Mouse (Mus musculus): ENCODE measurements at regions not wholly inside any gene's neighbourhood (a gene's known extent, or its start where the extent isn't known, plus 50 kb on each side); places are given as distances from the start of the nearest gene placed in this dataset.
"Not testable (repeated sequence)": the region's sequence is repeated elsewhere in the genome, so short reads cannot be mapped to it uniquely, and the experiment has no call there.

DNA sequence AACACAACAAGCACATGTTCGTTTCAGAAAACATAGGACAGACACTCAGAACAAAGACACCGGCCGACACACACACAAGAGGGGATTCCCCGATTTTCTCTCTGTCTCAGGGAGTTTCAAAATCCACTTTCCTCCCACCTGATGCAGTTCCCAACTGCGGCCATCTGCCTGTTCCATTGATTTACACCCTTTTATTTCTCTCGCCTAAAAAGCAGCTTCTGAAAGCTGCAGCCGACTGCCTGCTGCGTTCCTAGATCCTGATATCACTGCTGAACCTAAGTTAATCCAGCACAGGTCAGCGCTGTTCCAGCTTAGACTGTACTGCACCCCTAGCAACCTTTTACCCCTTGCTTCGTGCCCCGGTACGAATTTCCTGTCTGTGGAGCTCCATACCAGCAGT lies 237.0 kb downstream of the Impad1 start:
- no peak for DNase-seq (ENCODE audit: low spot score in 2 of 2)
- intact Hi-C loops (cut with DNase I) = no loop called here

DNA sequence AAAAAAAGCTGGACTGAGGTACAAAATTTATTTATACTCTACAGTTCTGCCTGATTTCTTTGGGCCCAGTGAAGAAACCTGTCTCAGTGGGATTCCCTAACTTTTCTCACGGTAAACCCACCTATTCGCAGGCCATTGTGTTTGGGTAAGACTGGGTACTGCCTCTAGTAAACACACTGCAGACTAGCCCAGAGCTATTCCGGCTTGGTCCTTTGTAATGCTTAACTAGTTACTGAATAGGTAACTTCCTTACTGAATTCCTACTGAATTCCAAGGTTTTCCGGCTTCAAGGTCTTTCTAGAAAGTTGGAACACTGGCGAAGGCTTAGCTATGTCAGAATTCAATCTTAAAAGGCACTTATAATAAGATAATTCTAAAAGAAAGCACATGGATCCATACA lies 242.9 kb downstream of the Impad1 start:
- DNase-seq (ENCODE audit: low spot score in 2 of 2) = no peak
- intact Hi-C loops (cut with DNase I) = no loop called here

DNA sequence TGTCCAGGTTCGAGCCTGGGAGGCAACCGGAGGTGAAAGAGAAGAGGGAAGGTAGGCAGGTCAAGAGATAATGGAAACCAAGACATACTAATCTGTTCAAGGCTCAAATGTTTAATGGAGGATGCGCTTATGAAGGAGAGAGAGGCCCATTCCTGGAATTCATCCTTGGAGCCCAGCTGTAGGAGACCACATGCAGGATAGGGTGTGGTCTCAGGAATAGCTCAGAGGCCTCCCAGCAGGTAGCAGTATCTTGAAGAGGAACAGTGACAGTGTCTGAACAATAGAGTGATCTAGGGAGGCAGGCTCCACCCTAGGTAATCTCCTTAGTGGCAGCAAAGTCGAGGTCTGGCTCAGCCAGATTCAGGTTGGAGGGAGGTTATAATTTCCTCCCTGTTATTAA lies 243.3 kb downstream of the Impad1 start:
- DNase-seq (ENCODE audit: low spot score in 2 of 2) = no peak
- intact Hi-C loops (cut with DNase I) = no loop called here

DNA sequence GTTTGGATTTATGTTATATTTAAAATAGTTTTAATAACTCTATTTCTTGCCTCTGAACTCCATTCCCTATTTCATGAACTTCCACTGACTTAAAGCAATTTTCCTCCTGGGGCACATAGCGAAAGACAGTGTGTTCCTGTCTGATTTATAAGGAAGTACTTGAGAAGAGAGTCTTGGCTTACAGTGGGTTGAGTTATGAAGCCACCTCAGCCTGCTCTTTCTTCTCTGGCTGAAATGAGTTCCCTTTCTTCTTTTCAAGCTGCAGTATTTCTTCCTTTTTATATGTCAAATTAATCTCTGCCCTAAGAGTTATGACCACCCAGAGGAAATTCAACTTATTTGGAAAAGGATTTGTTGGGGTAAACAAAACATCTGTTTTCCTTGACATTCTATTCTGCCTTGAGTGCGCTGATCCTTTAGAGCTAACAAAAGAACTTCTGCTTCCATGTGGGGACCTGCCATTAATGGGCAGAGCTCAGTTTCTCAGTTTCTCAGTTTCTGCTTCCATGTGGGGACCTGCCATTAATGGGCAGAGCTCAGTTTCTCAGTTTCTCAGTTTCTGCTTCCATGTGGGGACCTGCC lies 255.9 kb downstream of the Impad1 start:
- intact Hi-C loops (cut with DNase I) = no loop called here
- no peak for DNase-seq (ENCODE audit: low spot score in 2 of 2)

DNA sequence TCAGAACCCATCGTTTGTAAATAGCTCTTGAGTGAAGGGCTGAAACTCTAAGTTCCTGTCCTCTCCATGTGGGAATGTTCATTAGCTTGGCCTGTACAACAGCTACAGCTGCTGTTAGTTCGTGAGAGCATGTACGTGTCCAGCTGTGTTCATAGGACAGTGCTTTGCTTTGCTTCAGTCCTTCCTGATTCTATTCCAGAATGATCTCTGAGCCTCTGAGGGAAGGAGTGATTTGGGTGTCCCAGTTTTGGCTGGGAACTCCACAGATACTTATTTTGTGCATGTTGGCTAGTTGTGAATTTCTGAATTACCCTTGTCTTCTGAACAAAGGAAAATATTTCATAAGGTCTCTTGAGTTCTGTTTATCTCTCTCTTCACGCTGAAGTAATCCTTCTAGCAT lies 261.0 kb downstream of the Impad1 start:
- intact Hi-C loops (cut with DNase I) = no loop called here
- no peak for DNase-seq (ENCODE audit: low spot score in 2 of 2)

DNA sequence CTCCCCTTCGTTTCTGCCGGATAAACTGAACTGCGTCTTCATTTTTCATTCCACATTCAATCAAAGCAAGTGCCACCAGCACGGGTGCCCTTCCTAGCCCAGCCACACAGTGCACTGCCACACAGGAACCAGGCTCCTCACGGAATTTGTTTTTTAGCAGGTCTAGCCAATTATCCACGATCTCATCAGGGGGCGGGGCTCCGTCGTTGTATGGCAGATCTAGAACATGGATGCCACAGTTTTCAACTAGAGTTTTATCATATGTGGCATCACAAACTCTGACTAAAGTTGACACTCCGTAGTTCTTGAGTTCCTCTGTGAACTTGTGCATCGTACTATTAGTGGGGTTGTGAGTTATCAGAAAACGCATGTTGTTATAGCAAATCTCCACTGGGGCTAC lies 264.8 kb downstream of the Impad1 start:
- intact Hi-C loops (cut with DNase I) = no loop called here

DNA sequence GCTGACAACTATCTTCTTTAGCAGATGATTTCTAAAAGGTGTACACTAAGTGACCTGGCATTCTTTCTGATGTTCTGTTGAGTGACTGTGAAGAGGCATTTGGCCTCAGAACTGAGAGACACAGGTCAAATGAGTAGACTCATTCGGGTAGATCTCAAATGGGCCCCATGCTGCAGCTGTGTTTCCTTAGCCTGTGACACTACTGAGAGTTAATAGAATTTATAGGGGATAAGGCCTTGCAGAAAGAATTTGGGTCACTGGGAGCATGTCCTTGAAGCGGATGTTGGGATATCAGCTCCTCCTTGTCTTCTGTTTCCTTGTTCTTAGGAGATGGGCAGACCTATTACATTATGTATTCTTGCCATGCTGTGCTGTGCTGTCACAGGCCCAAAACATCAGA lies 271.4 kb downstream of the Impad1 start:
- DNase-seq (ENCODE audit: low spot score in 2 of 2) = no peak
- intact Hi-C loops (cut with DNase I) = no loop called here

More for the DNA sequence above, 264.8 kb downstream of the Impad1 start:
- no peak for DNase-seq (ENCODE audit: low spot score in 2 of 2)

DNA sequence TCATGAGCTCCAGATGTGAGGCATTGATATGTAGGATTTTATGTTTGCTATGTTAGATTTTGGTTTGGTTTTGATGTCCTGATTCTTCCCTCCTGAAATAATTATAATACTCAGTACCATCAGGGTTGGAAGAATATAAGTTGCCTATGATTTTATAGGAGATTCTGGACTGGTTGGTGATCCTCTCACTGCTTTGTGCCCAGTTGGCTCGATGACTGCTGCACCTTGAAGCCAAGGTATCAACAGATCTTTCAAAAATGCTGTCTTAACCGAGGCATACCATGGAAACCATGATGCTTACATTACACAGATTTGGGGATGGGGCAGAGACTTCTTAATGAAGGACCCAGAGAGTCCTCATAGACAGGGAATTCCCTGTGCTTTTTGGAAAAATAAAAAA lies 274.4 kb downstream of the Impad1 start:
- DNase-seq (ENCODE audit: low spot score in 2 of 2) = no peak
- intact Hi-C loops (cut with DNase I) = no loop called here

DNA sequence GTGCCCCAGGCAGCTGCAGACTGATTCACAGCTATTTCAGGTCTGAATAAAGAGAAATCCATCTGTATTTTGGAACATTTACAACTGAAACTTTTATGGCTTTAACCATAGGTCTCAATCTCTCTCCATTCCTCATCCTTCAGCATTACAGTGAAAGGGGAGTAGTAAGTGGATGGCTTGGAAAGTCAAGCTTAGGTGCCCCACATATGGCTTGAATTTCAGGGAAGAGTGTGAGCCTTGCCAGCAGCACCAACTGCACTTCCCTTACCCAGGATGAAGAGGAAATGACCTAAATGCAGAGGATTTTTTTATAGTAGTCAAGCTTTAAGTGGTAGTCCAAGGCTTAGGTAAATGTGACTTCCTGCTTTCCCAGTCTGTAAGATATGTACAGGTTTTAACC lies 279.8 kb downstream of the Impad1 start:
- DNase-seq (ENCODE audit: low spot score in 2 of 2) = no peak
- intact Hi-C loops (cut with DNase I) = no loop called here

DNA sequence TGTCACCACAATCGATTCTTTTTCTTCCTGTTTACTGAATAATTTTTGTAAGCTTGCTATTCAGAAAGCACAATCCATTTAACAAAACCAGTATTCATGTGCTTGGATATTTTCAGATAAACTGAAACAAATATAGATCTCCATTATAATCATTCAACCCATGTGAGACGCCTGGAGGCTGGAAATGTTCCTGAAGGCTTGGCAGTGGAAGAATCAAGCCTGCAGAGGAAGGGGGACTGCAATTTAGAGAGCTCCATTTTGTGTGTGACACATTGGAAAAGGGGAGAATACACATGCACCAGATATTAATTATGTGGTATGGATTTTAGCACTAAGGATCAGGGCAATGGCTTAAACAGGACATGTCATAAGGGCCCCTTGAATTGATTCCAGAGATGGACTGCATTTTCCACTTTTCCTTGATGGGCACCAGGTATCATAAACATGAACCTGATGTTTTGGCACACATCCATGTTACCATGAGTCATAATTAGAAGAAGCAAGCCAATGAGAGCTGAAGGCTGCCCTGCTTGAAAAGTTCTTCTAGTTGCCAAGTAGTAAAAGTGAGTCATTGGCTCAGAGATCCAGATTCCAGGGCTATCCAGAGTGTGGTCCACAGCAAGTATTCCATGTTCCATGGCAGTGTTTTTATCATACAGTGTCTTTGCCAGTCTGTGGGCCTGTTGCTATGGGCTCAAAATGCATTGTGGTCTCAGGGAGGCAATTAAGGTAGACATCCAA lies 282.8 kb downstream of the Impad1 start:
- intact Hi-C loops (cut with DNase I) = no loop called here
- peak in 1 of 2 experiments; percentile 35 for DNase-seq (ENCODE audit: low spot score in 2 of 2)

DNA sequence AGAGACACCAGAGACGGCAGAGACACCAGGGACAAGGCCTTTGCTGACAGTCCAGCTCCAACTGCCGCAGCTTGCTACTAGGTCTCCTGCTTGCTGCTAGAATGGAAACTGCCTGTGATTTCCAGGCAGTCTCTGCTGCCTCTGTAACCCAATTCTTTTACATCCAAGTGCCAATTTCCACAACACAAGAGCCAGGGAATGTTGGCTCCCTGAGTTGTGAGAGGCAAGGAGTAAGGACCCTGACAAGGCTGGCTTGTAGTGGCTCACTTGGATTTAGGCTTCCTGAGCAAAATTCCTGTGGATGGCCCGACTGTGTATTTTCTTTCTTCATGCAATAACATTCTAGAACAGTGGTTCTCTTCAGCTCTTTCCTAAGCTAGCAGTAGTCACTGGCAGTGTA lies 283.9 kb downstream of the Impad1 start:
- peak; percentile 2 to 17 for DNase-seq (ENCODE audit: low spot score in 2 of 2)
- intact Hi-C loops (cut with DNase I) = no loop called here

DNA sequence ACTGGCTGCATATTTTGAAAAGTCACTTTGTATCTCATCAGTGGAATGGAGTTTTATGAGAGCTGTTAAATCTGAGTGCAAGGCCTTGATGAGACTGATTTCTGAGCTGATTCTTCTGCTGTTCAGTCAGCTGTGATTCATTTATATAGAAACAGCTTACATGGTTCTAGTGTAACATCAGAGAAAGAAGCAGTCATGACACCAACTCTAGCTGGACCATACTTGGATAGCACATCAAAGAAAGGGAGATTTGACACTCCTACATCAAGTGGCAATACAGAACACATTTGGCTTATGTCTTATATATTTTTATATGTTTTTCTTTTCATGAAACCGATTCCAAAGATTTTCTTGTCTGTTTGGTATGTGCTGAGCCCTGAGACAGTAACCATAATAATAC lies 296.0 kb downstream of the Impad1 start:
- no peak for DNase-seq (ENCODE audit: low spot score in 2 of 2)
- intact Hi-C loops (cut with DNase I) = no loop called here

DNA sequence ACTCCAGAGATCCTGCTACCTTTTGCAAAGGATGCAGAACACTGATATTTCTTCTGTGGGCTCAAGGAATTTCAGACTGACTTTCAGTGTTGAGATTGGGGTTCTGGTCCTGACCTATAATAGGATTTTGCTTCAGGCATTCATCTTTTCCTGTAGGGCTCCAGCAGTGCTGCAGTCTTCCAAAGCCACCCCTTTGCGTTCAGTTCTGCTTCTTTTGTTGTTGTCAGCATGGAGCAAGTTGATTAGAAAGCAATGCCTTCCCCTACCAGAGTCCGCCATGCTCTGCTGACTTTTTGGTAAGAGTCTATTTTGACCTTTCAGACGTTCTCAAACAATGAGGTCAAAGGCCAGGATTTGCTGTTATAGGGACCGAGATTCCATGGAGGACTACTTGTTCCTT lies 297.0 kb downstream of the Impad1 start:
- DNase-seq (ENCODE audit: low spot score in 2 of 2) = no peak
- intact Hi-C loops (cut with DNase I) = no loop called here

DNA sequence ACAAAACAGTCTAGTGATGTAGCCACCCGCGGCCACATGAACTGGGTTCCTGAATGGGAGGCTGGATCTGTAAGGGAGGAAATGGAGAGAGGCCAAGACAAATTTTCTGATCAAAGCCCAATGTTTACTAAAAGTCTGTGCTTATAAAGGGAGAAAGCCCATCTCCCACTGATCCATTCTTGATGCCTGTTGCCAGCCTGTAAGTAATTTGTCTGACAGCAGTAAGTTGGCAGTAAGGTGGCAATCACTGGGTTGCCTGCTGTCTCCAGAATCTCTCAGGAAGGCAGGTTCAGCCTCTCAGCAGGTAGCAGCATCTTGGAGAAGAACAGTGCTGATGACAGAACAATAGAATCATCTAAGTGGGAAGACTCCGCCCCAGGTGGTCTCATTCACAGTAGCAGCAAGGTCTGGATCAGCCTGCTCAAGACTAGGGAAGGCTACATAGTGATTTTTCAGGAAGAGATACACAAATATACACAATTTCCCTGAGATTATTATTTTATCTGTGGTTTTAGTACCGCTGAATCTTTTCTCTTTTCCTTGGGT lies 327.9 kb downstream of the Impad1 start:
- intact Hi-C loops (cut with DNase I) = no loop called here

DNA sequence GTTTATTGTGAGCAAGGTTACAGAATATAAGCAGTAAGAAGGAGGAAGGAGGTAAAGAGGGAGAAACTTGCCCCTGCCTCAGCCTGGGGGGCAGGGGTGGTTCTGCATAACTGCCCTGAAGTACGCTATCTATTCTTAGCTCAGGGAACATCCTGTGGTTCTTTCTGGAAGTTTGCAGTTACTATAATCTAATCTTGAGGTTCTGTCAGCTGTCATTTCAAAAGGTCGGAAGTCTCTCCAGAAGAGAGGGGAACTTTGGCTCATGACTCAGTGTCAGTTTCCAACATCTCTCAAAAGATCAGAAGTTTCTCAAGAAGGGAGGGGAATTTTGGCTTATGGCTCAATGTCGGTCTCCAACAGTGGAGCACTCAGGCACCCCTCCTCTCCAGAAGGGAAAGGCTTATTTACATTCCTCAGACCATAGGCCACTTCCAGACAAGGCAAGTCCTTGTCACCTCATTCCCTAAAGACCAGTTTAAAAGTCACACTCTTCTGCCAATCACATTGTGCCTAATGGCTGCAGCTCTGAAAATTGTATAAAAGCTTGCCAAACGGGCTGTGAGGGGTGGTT lies 328.9 kb downstream of the Impad1 start:
- intact Hi-C loops (cut with DNase I) = no loop called here

More for the DNA sequence above, 327.9 kb downstream of the Impad1 start:
- DNase-seq (ENCODE audit: low spot score in 2 of 2) = no peak

DNA sequence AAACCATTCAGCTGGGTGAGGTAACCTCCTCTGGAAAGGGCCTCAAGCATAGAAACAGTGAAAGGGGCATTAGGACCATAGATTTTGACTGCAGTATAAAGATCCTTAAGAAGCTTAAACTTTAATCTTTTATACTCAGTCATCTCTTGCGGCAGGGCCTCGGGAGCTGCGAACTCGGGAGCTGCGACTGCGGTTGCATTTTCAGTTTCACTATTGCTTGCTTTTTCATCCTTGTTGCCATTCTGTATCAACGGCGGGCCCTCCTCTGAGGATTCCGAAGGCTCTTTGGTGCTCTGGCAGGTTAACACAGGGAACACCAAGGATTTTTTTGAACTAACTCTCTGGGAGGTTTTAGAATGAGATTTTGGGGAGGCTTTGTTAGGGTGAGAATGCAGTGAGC lies 333.9 kb downstream of the Impad1 start:
- DNase-seq (ENCODE audit: low spot score in 2 of 2) = no peak
- intact Hi-C loops (cut with DNase I) = loop anchor here (10.0 kb wide), 1 partner anchor 314 kb away; no protein-coding TSS in a partner anchor

More for the DNA sequence above, 328.9 kb downstream of the Impad1 start:
- no peak for DNase-seq (ENCODE audit: low spot score in 2 of 2)

DNA sequence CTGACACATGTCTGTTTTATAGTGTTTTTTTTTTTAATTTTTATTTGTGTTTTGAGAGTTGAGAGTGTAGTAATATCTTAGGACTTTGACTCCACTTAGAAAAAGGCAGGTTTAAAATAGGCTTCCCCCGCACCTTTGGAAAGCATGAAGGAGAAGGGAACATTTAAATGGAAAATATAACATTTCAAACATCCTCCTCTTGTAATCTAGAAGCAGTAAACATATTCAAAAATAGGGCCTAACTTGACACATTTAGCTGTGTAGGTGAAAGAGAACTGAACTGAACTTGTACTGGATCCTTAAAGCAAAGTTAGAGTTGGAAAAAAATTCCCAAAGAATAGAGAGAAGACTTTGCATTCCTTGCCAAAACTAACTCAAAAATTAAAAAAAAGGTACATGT lies 343.1 kb downstream of the Impad1 start:
- DNase-seq (ENCODE audit: low spot score in 2 of 2) = peak in 1 of 2 experiments; percentile 36
- intact Hi-C loops (cut with DNase I) = loop anchor here (10.0 kb wide), 1 partner anchor 305 kb away; no protein-coding TSS in a partner anchor

DNA sequence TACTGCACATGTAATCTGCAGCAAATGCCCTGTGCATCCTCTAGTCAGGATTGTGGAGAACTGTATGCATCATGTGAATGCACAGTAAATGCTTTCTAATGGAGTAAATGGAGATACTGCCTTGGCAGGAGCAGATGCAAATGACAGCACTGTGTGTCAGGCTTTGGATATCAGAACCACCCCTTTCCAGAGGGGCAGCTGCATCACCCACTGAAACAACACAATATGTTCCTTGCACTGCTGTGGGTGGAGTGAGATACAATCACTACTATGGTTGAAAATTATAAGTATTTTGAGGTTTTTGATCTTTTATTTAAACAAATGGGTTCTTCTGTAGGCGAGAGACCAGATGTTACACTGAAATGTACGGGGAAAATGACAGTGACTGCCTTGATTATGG lies 350.5 kb downstream of the Impad1 start:
- intact Hi-C loops (cut with DNase I) = no loop called here
- DNase-seq (ENCODE audit: low spot score in 2 of 2) = peak; percentile 30 to 66

DNA sequence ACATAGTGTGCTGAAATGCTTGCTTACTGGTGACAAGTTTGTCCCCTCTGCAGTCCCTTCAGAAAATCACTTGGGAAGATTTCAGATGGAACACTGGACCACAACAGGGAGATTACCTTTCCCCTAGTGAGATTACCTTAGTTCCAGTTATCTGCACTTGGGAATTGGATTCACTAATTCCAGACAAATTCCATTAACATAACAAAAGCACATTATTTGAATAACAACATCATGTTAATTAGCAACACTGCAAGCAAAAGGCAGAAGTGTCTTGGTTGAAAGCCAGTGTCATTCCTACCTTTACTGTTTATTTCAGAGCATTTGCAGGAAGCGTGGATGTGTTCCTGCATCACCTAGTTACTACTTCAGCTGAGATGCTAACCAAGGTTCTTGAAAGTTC lies 355.6 kb downstream of the Impad1 start:
- DNase-seq (ENCODE audit: low spot score in 2 of 2) = no peak
- intact Hi-C loops (cut with DNase I) = loop anchor here (10.0 kb wide), 1 partner anchor 233 kb away; no protein-coding TSS in a partner anchor

DNA sequence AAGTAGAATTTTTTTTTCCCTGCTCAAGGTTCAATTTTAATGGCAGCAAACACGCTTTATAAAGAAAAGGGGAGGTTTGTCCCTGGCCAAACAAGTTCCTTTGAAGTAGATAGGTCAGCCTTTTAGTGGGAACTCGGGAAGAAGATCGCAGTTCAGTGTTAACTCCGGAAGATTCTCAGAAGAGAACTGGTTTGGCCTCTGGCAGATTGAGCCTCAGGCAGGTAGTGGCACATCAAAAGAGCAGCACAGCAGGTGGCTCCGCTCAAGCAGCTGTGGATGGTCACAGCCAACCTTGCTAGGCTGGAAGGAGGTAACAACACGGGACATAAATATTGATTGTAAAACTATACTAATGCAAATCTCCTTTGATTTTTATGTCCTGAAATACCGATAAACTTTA lies 347.2 kb upstream of the Sdr16c6 start:
- intact Hi-C loops (cut with DNase I); DNase-seq (ENCODE audit: low spot score in 2 of 2): not testable (repeated sequence)

DNA sequence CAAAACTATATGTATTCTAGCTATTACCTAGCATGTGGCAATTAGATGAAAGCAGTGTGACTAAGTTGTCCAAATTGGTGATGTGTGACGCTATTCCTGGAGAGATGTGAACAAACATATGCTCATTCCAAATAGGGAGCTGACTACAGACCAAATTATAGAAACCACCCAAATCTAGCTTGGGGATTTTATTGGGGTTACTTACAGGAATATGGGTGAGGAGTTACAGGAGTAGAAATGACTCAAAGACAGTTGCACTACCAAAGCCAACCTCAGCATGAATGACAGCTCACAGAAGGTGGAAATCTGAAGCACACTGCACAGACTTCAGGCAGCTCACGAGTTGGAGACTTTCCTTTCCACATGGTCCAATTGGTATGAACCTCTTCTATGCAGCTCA lies 326.5 kb upstream of the Sdr16c6 start:
- DNase-seq (ENCODE audit: low spot score in 2 of 2) = peak in 1 of 2 experiments; percentile 53
- intact Hi-C loops (cut with DNase I) = no loop called here
